ENCODE assay signal across 15 mouse cellular contexts in genomic region chr19:56983757-56984156, GRCm38 (mm10). TPM values are rescaled to one million over a fixed set of nuclear protein-coding genes. Genes with fewer than 3 reads are reported as not detected.
DNase-seq lines count a peak whose midpoint lies in the region; ATAC-seq and TF ChIP-seq lines count a peak whose summit lies in the region.
"Had no signal": no experiment of that assay in that cellular context is flagged by ENCODE, and none has a peak within 500 bp of the region (broad histone marks: within the 10 kb centered on the region; RNA-seq: fewer than 3 reads in every experiment).

No protein-coding gene starts in this region.

- TF ChIP-seq CTCF in lung, embryonic 14.5 days (IDR thresholded peaks at IDR 0.05; ENCODE audit: low read depth), result no peak

- no peak overlapping the region for H3K4me3 ChIP-seq in heart, embryonic 13.5 days
- H3K4me3 ChIP-seq in lung, embryonic 14.5 days (ENCODE audit: low read depth, low read length), result no peak overlapping the region
- H3K4me3 ChIP-seq in stomach, embryonic 15.5 days (replicated peaks), result no peak overlapping the region
- H3K4me3 ChIP-seq in midbrain, embryonic 15.5 days, result no peak overlapping the region
- H3K4me3 ChIP-seq: embryonic facial prominence, embryonic 12.5 days; forebrain, embryonic 12.5 days; liver, embryonic 12.5 days; midbrain, embryonic 12.5 days had no signal

- WGBS in heart, embryonic 13.5 days, result 40% methylated on average over 10 of the region's 10 CpGs
- WGBS in lung, embryonic 14.5 days, result 60% methylated on average over 10 of the region's 10 CpGs
- WGBS in stomach, embryonic 15.5 days, result 49% methylated on average over 10 of the region's 10 CpGs
- WGBS in midbrain, embryonic 15.5 days, result 46% methylated on average over 10 of the region's 10 CpGs

- intact Hi-C loops in heart, postnatal 10 days (cut with DNase I), result no loop called here

- H3K4me2 ChIP-seq in heart, embryonic 13.5 days, result no peak overlapping the region
- H3K4me2 ChIP-seq in lung, embryonic 14.5 days, result no peak overlapping the region
- H3K4me2 ChIP-seq in stomach, embryonic 15.5 days, result no peak overlapping the region
- no peak overlapping the region for H3K4me2 ChIP-seq in midbrain, embryonic 15.5 days
- H3K4me2 ChIP-seq: embryonic facial prominence, embryonic 12.5 days; forebrain, embryonic 12.5 days; liver, embryonic 12.5 days; midbrain, embryonic 12.5 days had no signal

- peak overlapping the region; percentile 40; the same call in 1 of the 2 replicates for H3K9ac ChIP-seq in heart, embryonic 13.5 days
- no peak overlapping the region for H3K9ac ChIP-seq in lung, embryonic 14.5 days
- H3K9ac ChIP-seq in stomach, embryonic 15.5 days, result no peak overlapping the region; the same call in 1 of the 2 replicates
- no peak overlapping the region for H3K9ac ChIP-seq in midbrain, embryonic 15.5 days
- H3K9ac ChIP-seq: embryonic facial prominence, embryonic 12.5 days; forebrain, embryonic 12.5 days; liver, embryonic 12.5 days; midbrain, embryonic 12.5 days had no signal

- peaks cover 52% of the 10 kb centered on the region for H3K4me1 ChIP-seq in heart, embryonic 13.5 days
- H3K4me1 ChIP-seq in lung, embryonic 14.5 days (ENCODE audit: insufficient read depth), result peaks cover 8% of the 10 kb centered on the region
- peaks cover 18% of the 10 kb centered on the region for H3K4me1 ChIP-seq in stomach, embryonic 15.5 days
- H3K4me1 ChIP-seq in midbrain, embryonic 15.5 days, result no peaks in the 10 kb centered on the region
- H3K4me1 ChIP-seq: embryonic facial prominence, embryonic 12.5 days had no signal

- H3K9me3 ChIP-seq in heart, embryonic 13.5 days, result no peaks in the 10 kb centered on the region
- no peaks in the 10 kb centered on the region for H3K9me3 ChIP-seq in lung, embryonic 14.5 days (ENCODE audit: low read depth, low read length)
- no peaks in the 10 kb centered on the region for H3K9me3 ChIP-seq in stomach, embryonic 15.5 days
- H3K9me3 ChIP-seq in midbrain, embryonic 15.5 days, result no peaks in the 10 kb centered on the region
- H3K9me3 ChIP-seq: embryonic facial prominence, embryonic 12.5 days; forebrain, embryonic 12.5 days; liver, embryonic 12.5 days; midbrain, embryonic 12.5 days had no signal

- H3K27me3 ChIP-seq in heart, embryonic 13.5 days (replicated peaks), result no peaks in the 10 kb centered on the region
- no peaks in the 10 kb centered on the region for H3K27me3 ChIP-seq in lung, embryonic 14.5 days (ENCODE audit: insufficient read depth, low read length)
- H3K27me3 ChIP-seq in stomach, embryonic 15.5 days (replicated peaks), result no peaks in the 10 kb centered on the region
- no peaks in the 10 kb centered on the region for H3K27me3 ChIP-seq in midbrain, embryonic 15.5 days (replicated peaks)
- H3K27me3 ChIP-seq: embryonic facial prominence, embryonic 12.5 days; forebrain, embryonic 12.5 days; liver, embryonic 12.5 days; midbrain, embryonic 12.5 days had no signal

- DNase-seq in heart, adult 8-10 months (ENCODE audit: low spot score), result no peak
- DNase-seq in lung, embryonic 14.5 days, result no peak
- DNase-seq in lung, postnatal 10 days, result no peak
- DNase-seq in heart, postnatal 10 days, result peak; percentile 54 to 61
- DNase-seq: adrenal gland, adult 2 months; cerebellum, adult 11 months; cerebellum, postnatal 36 days had no signal

- no peak for ATAC-seq in heart, embryonic 13.5 days (ENCODE audit: extremely low read depth, insufficient number of reproducible peaks, low FRiP score, low TSS enrichment)
- no peak for ATAC-seq in lung, embryonic 14.5 days (ENCODE audit: insufficient read depth)
- ATAC-seq in stomach, embryonic 15.5 days (ENCODE audit: insufficient read depth, low FRiP score, low read depth), result no peak
- ATAC-seq in midbrain, embryonic 15.5 days (replicated peaks), result no peak
- ATAC-seq: liver, embryonic 12.5 days had no signal

- no peaks in the 10 kb centered on the region for H3K36me3 ChIP-seq in heart, embryonic 13.5 days
- H3K36me3 ChIP-seq in lung, embryonic 14.5 days (ENCODE audit: insufficient read depth), result no peaks in the 10 kb centered on the region
- H3K36me3 ChIP-seq in stomach, embryonic 15.5 days, result no peaks in the 10 kb centered on the region
- no peaks in the 10 kb centered on the region for H3K36me3 ChIP-seq in midbrain, embryonic 15.5 days (replicated peaks)
- H3K36me3 ChIP-seq: embryonic facial prominence, embryonic 12.5 days; forebrain, embryonic 12.5 days; G1E; liver, embryonic 12.5 days; midbrain, embryonic 12.5 days had no signal

- H3K27ac ChIP-seq in heart, embryonic 13.5 days (replicated peaks), result peak overlapping the region; percentile 39
- peak overlapping the region; percentile 66; the same call in 1 of the 2 replicates for H3K27ac ChIP-seq in lung, embryonic 14.5 days (ENCODE audit: low read depth)
- peak overlapping the region; percentile 90 for H3K27ac ChIP-seq in stomach, embryonic 15.5 days
- H3K27ac ChIP-seq in midbrain, embryonic 15.5 days, result no peak overlapping the region
- H3K27ac ChIP-seq: embryonic facial prominence, embryonic 12.5 days; forebrain, embryonic 12.5 days; liver, embryonic 12.5 days; midbrain, embryonic 12.5 days had no signal

RNA-seq across cellular contexts. Expression of gene Afap1l2, which starts 24.3 kb away (rescaled TPM):
- 1.6 and 1.7 TPM in 2 replicates for polyA plus RNA-seq in heart, embryonic 13.5 days (2015; fragmentation: Nextera tagmentation; extraction: Ambion mirVana)
- total RNA-seq in heart, adult 8-10 months (2022), result 1 to 10 TPM; 2.8 to 4.4 (median 3.5) TPM
- 23.3 and 24.2 TPM in 2 replicates for polyA plus RNA-seq in lung, embryonic 14.5 days (2014; fragmentation: Nextera tagmentation; extraction: Ambion mirVana)
- total RNA-seq in heart, postnatal 10 days (2021), result 10 to 100 TPM; 11.0 to 13.4 TPM
- 21.2 and 21.7 TPM in 2 replicates for polyA plus RNA-seq in stomach, embryonic 15.5 days (2015; fragmentation: Nextera tagmentation; extraction: Ambion mirVana)
- 9.6 and 11.0 TPM in 2 replicates for polyA plus RNA-seq in midbrain, embryonic 15.5 days (2015; fragmentation: Nextera tagmentation; extraction: Ambion mirVana)
- polyA plus RNA-seq: G1E had no signal

Comparison
In these comparisons a context has a peak if more than half of its experiments do, and no peak if none do; other contexts are left out.
1. DNase-seq: peak in heart, postnatal 10 days (2 of 2); none in heart, adult 8-10 months (single experiment), lung, embryonic 14.5 days (single experiment) and lung, postnatal 10 days (single experiment).